ENCODE assay signal across 8 mouse cellular contexts in genomic region chr2:102038895-102039667, GRCm38 (mm10).
DNase-seq lines count a peak whose midpoint lies in the region; ATAC-seq lines count a peak whose summit lies in the region.

No protein-coding gene starts in this region.

- peaks cover 18% of the 10 kb centered on the region for H3K4me1 ChIP-seq in heart, embryonic 11.5 days (ENCODE audit: control insufficient read depth, insufficient read depth, low read length)
- peaks cover 63% of the 10 kb centered on the region for H3K4me1 ChIP-seq in neural tube, embryonic 13.5 days (replicated peaks)
- H3K4me1 ChIP-seq in kidney, embryonic 14.5 days (ENCODE audit: control insufficient read depth, insufficient read depth, low read length): peaks cover 28% of the 10 kb centered on the region

- no peak for ATAC-seq in heart, embryonic 11.5 days (replicated peaks; ENCODE audit: insufficient number of reproducible peaks, low FRiP score, low TSS enrichment)
- ATAC-seq in neural tube, embryonic 13.5 days (ENCODE audit: low read depth): no peak
- peak; percentile 76 for ATAC-seq in monocyte, adult 5-6 weeks (replicated peaks; ENCODE audit: insufficient number of reproducible peaks, low FRiP score, low TSS enrichment, poor library complexity, severe bottlenecking)
- ATAC-seq in kidney, embryonic 14.5 days (ENCODE audit: low FRiP score, low TSS enrichment): no peak

- H3K36me3 ChIP-seq in heart, embryonic 11.5 days (ENCODE audit: control insufficient read depth, insufficient read depth, low read length): no peaks in the 10 kb centered on the region
- H3K36me3 ChIP-seq in neural tube, embryonic 13.5 days: no peaks in the 10 kb centered on the region
- no peaks in the 10 kb centered on the region for H3K36me3 ChIP-seq in kidney, embryonic 14.5 days (ENCODE audit: control insufficient read depth, insufficient read depth, low read length)

- no peaks in the 10 kb centered on the region for H3K27me3 ChIP-seq in heart, embryonic 11.5 days (ENCODE audit: control insufficient read depth, insufficient read depth, low read length)
- H3K27me3 ChIP-seq in neural tube, embryonic 13.5 days: no peaks in the 10 kb centered on the region
- no peaks in the 10 kb centered on the region for H3K27me3 ChIP-seq in kidney, embryonic 14.5 days (ENCODE audit: control insufficient read depth, insufficient read depth, low read length)

- peak; percentile 96 for DNase-seq in heart, adult 11 months
- no peak for DNase-seq in neural tube, embryonic 10.5 days (ENCODE audit: extremely low spot score, low spot score)
- DNase-seq in frontal cortex, postnatal 10 days (ENCODE audit: low spot score in 2 of 2): no peak
- DNase-seq in left cerebral cortex, adult 18-20 months (ENCODE audit: low spot score in 2 of 2): no peak

- H3K27ac ChIP-seq in heart, embryonic 11.5 days (ENCODE audit: low read depth, low read length): no peak overlapping the region
- H3K27ac ChIP-seq in neural tube, embryonic 13.5 days (replicated peaks): peak overlapping the region; percentile 78
- no peak overlapping the region for H3K27ac ChIP-seq in kidney, embryonic 14.5 days (ENCODE audit: low read depth, low read length)

- no peak overlapping the region for H3K4me2 ChIP-seq in heart, embryonic 11.5 days
- no peak overlapping the region for H3K4me2 ChIP-seq in neural tube, embryonic 13.5 days
- H3K4me2 ChIP-seq in kidney, embryonic 14.5 days (replicated peaks; ENCODE audit: low read depth, low read length): no peak overlapping the region

- H3K4me3 ChIP-seq in heart, embryonic 11.5 days (ENCODE audit: low read depth, low read length): no peak overlapping the region
- H3K4me3 ChIP-seq in neural tube, embryonic 13.5 days: no peak overlapping the region
- H3K4me3 ChIP-seq in kidney, embryonic 14.5 days (ENCODE audit: low read length): no peak overlapping the region

- H3K9ac ChIP-seq in heart, embryonic 11.5 days (ENCODE audit: low read depth, low read length): no peak overlapping the region
- no peak overlapping the region for H3K9ac ChIP-seq in neural tube, embryonic 13.5 days
- no peak overlapping the region for H3K9ac ChIP-seq in kidney, embryonic 14.5 days (ENCODE audit: low read depth, low read length)

- WGBS in heart, embryonic 11.5 days (ENCODE audit: insufficient replicate concordance): 81% methylated on average over 7 of the region's 7 CpGs
- WGBS in neural tube, embryonic 13.5 days: 84% methylated on average over 7 of the region's 7 CpGs
- 90% methylated on average over 7 of the region's 7 CpGs for WGBS in kidney, embryonic 14.5 days

- H3K9me3 ChIP-seq in heart, embryonic 11.5 days (replicated peaks; ENCODE audit: control insufficient read depth, low read length): no peaks in the 10 kb centered on the region
- no peaks in the 10 kb centered on the region for H3K9me3 ChIP-seq in neural tube, embryonic 13.5 days
- no peaks in the 10 kb centered on the region for H3K9me3 ChIP-seq in kidney, embryonic 14.5 days (ENCODE audit: control insufficient read depth, low read length)
